Mouse (Mus musculus) small intestine, adult 10 weeks (tissue): ENCODE results near the gene Gm3383. TPM values are rescaled to one million over a fixed set of nuclear protein-coding genes. Genes with fewer than 3 reads are reported as not detected.

Experiments used
- polyA plus RNA-seq: library from polyadenylated mRNA; stranded (reverse); fragments of 350-450 nt; fragmentation: Illumina TruSeq; extraction: RNeasy Lipid Tissue Mini Kit (QIAGEN cat#74804); gene quantifications from one replicate; pipeline ENCODE4 v1.2.3, GENCODE M21; 2014; ENCODE audit warnings: low replicate concordance

Gm3383 gene
- 0.48 TPM for polyA plus RNA-seq

DNA sequence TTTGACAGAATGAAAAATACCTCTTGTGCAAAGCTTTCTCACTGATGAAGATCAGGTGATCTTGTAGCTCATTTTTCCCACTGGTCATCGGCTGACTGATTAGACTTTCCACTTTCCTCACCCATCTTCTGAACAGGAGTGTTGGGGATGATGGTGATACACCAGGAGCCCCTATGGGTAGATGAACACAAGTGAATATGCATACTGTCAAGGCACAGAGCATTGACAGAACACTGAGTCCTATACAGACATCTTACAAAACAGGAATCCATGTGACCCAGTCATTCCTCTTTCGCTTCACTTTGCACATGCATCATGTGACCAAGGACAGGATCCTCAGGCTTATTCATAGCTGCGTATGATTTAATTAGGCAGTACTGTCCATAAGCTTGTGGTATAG is at the start of gene Gm3383:
Gene Gm3383 (minus strand): TSS at position 101 of the 400 bp plus-strand sequence.

DNA sequence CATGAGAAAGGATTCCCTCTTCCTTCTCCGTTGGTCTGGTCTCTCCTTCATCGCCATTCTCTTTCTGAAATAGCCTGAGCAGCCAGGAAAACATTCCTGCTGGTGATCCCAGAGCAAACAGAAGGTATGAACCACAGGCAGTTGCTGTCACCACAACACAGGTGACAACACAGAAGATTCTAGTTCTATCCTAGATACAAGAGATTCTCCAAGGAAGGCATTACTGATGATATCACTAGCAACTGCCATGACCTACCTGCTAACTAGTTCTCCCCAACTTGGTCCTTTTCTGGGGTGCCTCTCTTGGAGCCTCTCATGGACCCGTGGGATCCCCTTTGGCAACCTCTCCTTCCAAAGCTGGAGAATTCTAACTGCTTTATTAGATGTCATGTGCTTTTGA is 22.4 kb upstream of the Gm3383 start, which contains the start of gene Gm3424:
Gene Gm3424 (minus strand): TSS at position 101 of the 400 bp plus-strand sequence.

DNA sequence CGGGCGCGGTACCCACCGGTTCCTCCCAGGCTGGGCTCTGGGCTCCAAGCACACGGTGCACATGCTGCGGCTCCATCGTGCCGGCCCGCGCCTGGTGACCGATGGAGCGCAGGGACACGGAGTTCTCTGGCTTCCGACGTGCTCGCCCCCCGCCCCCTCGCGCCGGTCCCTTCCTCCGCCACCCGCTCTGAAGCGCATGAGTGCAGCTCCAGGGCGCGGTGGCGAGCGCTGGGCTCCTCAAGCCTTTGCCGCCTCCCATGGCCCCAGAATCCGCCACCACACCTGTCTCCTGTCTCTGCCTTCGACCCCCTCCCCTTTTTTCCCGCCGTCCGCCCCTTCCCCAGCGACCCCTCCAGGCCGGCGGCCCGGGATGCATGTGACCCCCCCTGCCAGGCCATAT is 66.3 kb downstream of the Gm3383 start, which contains the start of gene Gm3373:
Gene Gm3373 (minus strand): TSS at position 101 of the 400 bp plus-strand sequence.

DNA sequence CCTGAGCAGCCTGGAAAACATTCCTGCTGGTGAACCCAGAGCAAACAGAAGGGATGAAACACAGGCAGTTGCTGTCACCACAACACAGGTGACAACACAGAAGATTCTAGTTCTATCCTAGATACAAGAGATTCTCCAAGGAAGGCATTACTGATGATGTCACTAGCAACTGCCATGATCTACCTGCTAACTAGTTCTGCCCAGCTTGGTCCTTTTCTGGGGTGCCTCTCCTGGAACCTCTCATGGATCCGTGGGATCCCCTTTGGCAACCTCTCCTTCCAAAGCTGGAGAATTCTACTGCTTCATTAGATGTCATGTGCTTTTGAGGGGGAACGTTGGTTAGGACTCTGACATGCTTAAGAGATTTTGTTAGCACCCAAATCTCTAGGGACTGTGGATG is 120.4 kb downstream of the Gm3383 start, which contains the start of gene Gm9603:
Gene Gm9603 (minus strand): TSS at position 101 of the 400 bp plus-strand sequence.

DNA sequence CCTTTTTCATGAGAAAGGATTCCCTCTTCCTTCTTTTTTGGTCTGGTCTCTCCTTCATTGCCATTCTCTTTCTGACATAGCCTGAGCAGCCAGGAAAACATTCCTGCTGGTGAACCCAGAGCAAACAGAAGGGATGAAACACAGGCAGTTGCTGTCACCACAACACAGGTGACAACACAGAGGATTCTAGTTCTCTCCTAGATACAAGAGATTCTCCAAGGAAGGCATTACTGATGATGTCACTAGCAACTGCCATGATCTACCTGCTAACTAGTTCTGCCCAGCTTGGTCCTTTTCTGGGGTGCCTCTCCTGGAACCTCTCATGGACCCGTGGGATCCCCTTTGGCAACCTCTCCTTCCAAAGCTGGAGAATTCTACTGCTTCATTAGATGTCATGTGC is 174.9 kb downstream of the Gm3383 start, which contains the start of gene Gm8265:
Gene Gm8265 (minus strand): TSS at position 101 of the 400 bp plus-strand sequence.

Other genes with a start within 250 kb of the Gm3383 start
- gene Gm8265, start 175.0 kb downstream of the Gm3383 start, polyA plus RNA-seq = not detected
- not detected for gene Gm9603, start 120.5 kb downstream of the Gm3383 start, polyA plus RNA-seq
- gene Gm3373, start 66.4 kb downstream of the Gm3383 start, polyA plus RNA-seq = 0.52 TPM
- not detected for gene Gm3424, start 22.3 kb upstream of the Gm3383 start, polyA plus RNA-seq
- gene Gm8237, start 72.4 kb upstream of the Gm3383 start, polyA plus RNA-seq = not detected
- gene Gm3248, start 153.8 kb upstream of the Gm3383 start, polyA plus RNA-seq = 0.67 TPM
- not detected for gene Gm3453, start 171.2 kb upstream of the Gm3383 start, polyA plus RNA-seq